Mouse (Mus musculus): ENCODE measurements around the gene Sdk1.
A peak's percentile ranks its signal among the peaks of the same experiment; 100 is the strongest.

The Sdk1 gene

GRCm38 (mm10) chr5:141902544-141903250 lies 661.4 kb downstream of the Sdk1 start:
- DNase-seq, result no peak

- DNase-seq, result no peak
These were observed 669.2 kb downstream of the Sdk1 start for GRCm38 (mm10) chr5:141910444-141910843.

GRCm38 (mm10) chr5:141910886-141911285 lies 669.6 kb downstream of the Sdk1 start:
- DNase-seq, result no peak

GRCm38 (mm10) chr5:141912881-141913280 lies 671.6 kb downstream of the Sdk1 start:
- no peak for DNase-seq

GRCm38 (mm10) chr5:141916954-141917353 lies 675.7 kb downstream of the Sdk1 start:
- DNase-seq, result peak; percentile 85

GRCm38 (mm10) chr5:141939000-141939399 lies 697.7 kb downstream of the Sdk1 start:
- no peak for DNase-seq

GRCm38 (mm10) chr5:141940636-141941035 lies 699.3 kb downstream of the Sdk1 start:
- DNase-seq, result peak; percentile 59

- peak; percentile 60 for DNase-seq
These were observed 709.5 kb downstream of the Sdk1 start for GRCm38 (mm10) chr5:141950791-141951190.

- no peak for DNase-seq
These were observed 711.0 kb downstream of the Sdk1 start for GRCm38 (mm10) chr5:141952270-141952669.

GRCm38 (mm10) chr5:141952708-141953490 lies 711.6 kb downstream of the Sdk1 start:
- no peak for DNase-seq

- peak; percentile 88 for DNase-seq
These were observed 729.8 kb downstream of the Sdk1 start for GRCm38 (mm10) chr5:141971071-141971470.

- no peak for DNase-seq
These were observed 738.2 kb downstream of the Sdk1 start for GRCm38 (mm10) chr5:141979511-141979910.

- DNase-seq, result no peak
These were observed 739.5 kb downstream of the Sdk1 start for GRCm38 (mm10) chr5:141980746-141981145.

GRCm38 (mm10) chr5:141984322-141984721 lies 743.0 kb downstream of the Sdk1 start:
- peak; percentile 29 for DNase-seq

GRCm38 (mm10) chr5:141985003-141985402 lies 743.7 kb downstream of the Sdk1 start:
- peak; percentile 85 for DNase-seq

GRCm38 (mm10) chr5:141985551-141985950 lies 744.3 kb downstream of the Sdk1 start:
- DNase-seq, result no peak

GRCm38 (mm10) chr5:141987287-141987799 lies 746.1 kb downstream of the Sdk1 start:
- no peak for DNase-seq

- DNase-seq, result no peak
These were observed 747.4 kb downstream of the Sdk1 start for GRCm38 (mm10) chr5:141988685-141989084.

- no peak for DNase-seq
These were observed 752.9 kb downstream of the Sdk1 start for GRCm38 (mm10) chr5:141994192-141994591.

- no peak for DNase-seq
These were observed 759.0 kb downstream of the Sdk1 start for GRCm38 (mm10) chr5:142000247-142000646.

- DNase-seq, result peak; percentile 33
These were observed 759.8 kb downstream of the Sdk1 start for GRCm38 (mm10) chr5:142001131-142001530.

- no peak for DNase-seq
These were observed 760.7 kb downstream of the Sdk1 start for GRCm38 (mm10) chr5:142001973-142002372.

- DNase-seq, result no peak
These were observed 768.9 kb downstream of the Sdk1 start for GRCm38 (mm10) chr5:142010189-142010588.

GRCm38 (mm10) chr5:142017001-142017400 lies 775.7 kb downstream of the Sdk1 start:
- DNase-seq, result no peak
